Mouse (Mus musculus) embryonic facial prominence, embryonic 11.5 days (tissue): ENCODE measurements around the gene Eif6. TPM values are rescaled to one million over a fixed set of nuclear protein-coding genes. Genes with fewer than 3 reads are reported as not detected.

Source experiments
- ATAC-seq: fragments of 200-750 bp; cut with Nextera tagmentation; replicated peaks from 2 replicates; pipeline ENCODE4 v1.8.0; 2017; ENCODE audit warnings: low read depth; ENCODE audit not compliant: insufficient number of reproducible peaks, low FRiP score, low TSS enrichment
- DNase-seq: peaks from one replicate; pipeline ENCODE4 v3.0.0-alpha.2; 2015; ENCODE audit warnings: low spot score
- H3K27ac ChIP-seq: fragments of 300-500 bp; sonication (generic); replicated peaks from 2 replicates; pipeline ENCODE4 v1.5.1; 2014; ENCODE audit warnings: mild to moderate bottlenecking, low read depth, low read length, control low read depth
- H3K27me3 ChIP-seq: fragments of 300-500 bp; sonication (generic); 2 replicates; pipeline ENCODE4 v1.6.1; 2014; ENCODE audit warnings: mild to moderate bottlenecking, low read length, moderate library complexity, mixed read lengths; ENCODE audit not compliant: control insufficient read depth, insufficient read depth
- H3K36me3 ChIP-seq: fragments of 300-500 bp; sonication (generic); replicated peaks from 2 replicates; pipeline ENCODE4 v1.6.1; 2014; ENCODE audit warnings: low read depth, mild to moderate bottlenecking, low read length, moderate library complexity, mixed read lengths; ENCODE audit not compliant: control insufficient read depth, insufficient read depth
- H3K4me1 ChIP-seq: fragments of 300-500 bp; sonication (generic); 2 replicates; pipeline ENCODE4 v1.6.1; 2014; ENCODE audit warnings: low read length, mixed read lengths; ENCODE audit not compliant: control insufficient read depth, insufficient read depth
- H3K4me2 ChIP-seq: fragments of 300-500 bp; sonication (generic); 2 replicates; pipeline ENCODE4 v1.6.1; 2014; ENCODE audit warnings: low read depth, mild to moderate bottlenecking, control low read depth, low read length, moderate library complexity
- H3K4me3 ChIP-seq: fragments of 300-500 bp; sonication (generic); 2 replicates; pipeline ENCODE4 v1.5.1; 2014; ENCODE audit warnings: low read depth, low read length, control low read depth
- H3K9ac ChIP-seq: fragments of 300-500 bp; sonication (generic); replicated peaks from 2 replicates; pipeline ENCODE4 v1.6.1; 2014; ENCODE audit warnings: mild to moderate bottlenecking, control low read depth, low read length
- H3K9me3 ChIP-seq: fragments of 300-500 bp; sonication (generic); replicated peaks from 2 replicates; pipeline ENCODE4 v1.6.1; 2016; ENCODE audit warnings: mild to moderate bottlenecking, low read length, inconsistent platforms, mixed read lengths; ENCODE audit not compliant: control insufficient read depth
- WGBS: fragments of 180-500 bp; shearing (Covaris S2); extraction: QIAGEN DNeasy Blood & Tissue Kit; methylation state at CpG from one replicate; pipeline ENCODE4 v1.1.7; 2014; 5-methylcytosine and 5-hydroxymethylcytosine counted together
- polyA plus RNA-seq: library from polyadenylated mRNA; unstranded; fragments of >200 nt; fragmentation: Nextera tagmentation; extraction: Ambion mirVana; gene quantifications from 2 replicates; pipeline ENCODE4 v1.2.1, GENCODE M21; 2014

The Eif6 gene
- polyA plus RNA-seq, 1 experiment from 2014 or later: 198 TPM

- WGBS: 63% methylated on average over 7 of the region's 7 CpGs
- DNase-seq: no peak
- no peak overlapping the region for H3K4me3 ChIP-seq
- H3K36me3 ChIP-seq: no peaks in the 10 kb centered on the region
- peaks cover 13% of the 10 kb centered on the region for H3K27me3 ChIP-seq
- no peak overlapping the region for H3K9ac ChIP-seq
- no peak for ATAC-seq
- no peak overlapping the region for H3K27ac ChIP-seq
- no peaks in the 10 kb centered on the region for H3K9me3 ChIP-seq
- H3K4me2 ChIP-seq: no peak overlapping the region
- H3K4me1 ChIP-seq: no peaks in the 10 kb centered on the region
Measured at GRCm38 (mm10) chr2:155779066-155779465, 47.7 kb downstream of the Eif6 start.

DNA sequence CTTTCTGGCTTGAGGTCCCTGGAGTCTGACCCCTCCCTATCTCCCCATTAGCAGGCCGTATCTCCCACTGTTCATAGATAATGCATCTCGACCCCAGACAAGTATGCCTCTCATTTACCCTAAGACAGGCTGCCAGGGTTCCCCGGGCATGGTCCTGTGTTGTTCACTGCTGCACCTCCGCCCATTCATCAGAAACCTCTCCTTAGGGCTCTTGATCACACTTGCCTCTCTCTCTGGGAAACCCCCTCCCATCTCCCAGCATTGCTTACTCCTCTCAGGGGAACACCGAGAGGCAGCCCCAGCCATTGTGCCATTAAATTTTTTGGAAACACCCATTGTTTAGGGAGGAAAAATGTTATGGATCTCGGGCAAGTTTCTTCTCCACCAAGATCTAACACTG, 48.7 kb downstream of the Eif6 start:
- Histone ChIP-seq H3K9ac (no peak overlapping the region), H3K27ac (no peak overlapping the region), H3K27me3 (peaks cover 18% of the 10 kb centered on the region), H3K4me2 (no peak overlapping the region), H3K9me3 (no peaks in the 10 kb centered on the region), H3K4me1 (no peaks in the 10 kb centered on the region), H3K4me3 (no peak overlapping the region), H3K36me3 (no peaks in the 10 kb centered on the region)
- ATAC-seq: no peak
- 72% methylated on average over 6 of the region's 6 CpGs for WGBS
- no peak for DNase-seq

GRCm38 (mm10) chr2:155777688-155777985, 49.1 kb downstream of the Eif6 start:
- DNase-seq: no peak
- H3K9ac ChIP-seq: no peak overlapping the region
- no peaks in the 10 kb centered on the region for H3K4me1 ChIP-seq
- H3K36me3 ChIP-seq: no peaks in the 10 kb centered on the region
- no peaks in the 10 kb centered on the region for H3K9me3 ChIP-seq
- WGBS: 78% methylated on average over 4 of the region's 4 CpGs
- H3K27ac ChIP-seq: no peak overlapping the region
- no peak overlapping the region for H3K4me2 ChIP-seq
- H3K27me3 ChIP-seq: peaks cover 18% of the 10 kb centered on the region
- no peak overlapping the region for H3K4me3 ChIP-seq
- no peak for ATAC-seq

DNA sequence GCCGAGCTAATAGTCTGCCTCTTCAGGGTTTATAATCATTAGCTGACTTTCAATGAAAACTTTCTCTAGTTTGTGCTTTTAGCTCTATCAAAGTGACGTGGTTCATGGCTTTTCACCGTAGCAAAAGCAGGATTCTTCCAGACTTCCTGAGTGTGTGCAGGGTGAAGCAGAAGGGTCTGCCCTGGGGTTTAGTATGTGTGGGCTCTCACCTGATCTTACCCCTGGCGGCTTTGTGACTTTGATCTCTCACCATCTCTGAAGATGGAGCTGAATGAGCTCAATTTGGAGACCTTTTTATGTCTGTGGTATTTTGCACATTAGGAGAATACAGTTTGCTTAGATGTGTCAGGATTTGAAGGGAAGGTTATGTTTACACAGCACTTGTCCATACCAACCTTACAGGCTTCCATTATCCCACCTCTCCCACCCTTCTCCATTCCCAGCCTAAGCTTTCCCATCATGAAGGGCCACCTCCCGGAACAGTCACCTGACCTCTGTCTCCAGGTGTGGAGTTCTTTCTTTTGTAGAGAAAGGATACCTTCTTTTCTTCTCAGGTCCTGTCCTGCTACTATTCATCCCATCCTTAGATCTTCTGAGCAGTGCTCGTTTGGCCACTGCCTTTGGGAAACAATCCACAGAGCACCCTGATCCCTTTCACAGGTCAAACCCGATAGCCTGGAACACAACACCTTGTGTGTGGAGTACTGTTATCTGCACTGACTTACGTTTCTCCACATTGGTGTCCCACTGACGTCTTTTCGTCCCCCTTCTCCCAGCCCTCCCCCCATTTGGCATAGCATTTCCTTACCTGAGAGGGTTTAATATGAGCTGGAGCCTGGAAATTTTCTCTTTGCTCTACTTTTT, 49.7 kb downstream of the Eif6 start:
- Histone ChIP-seq H3K4me3 (no peak overlapping the region), H3K4me1 (no peaks in the 10 kb centered on the region), H3K4me2 (no peak overlapping the region), H3K9me3 (no peaks in the 10 kb centered on the region), H3K27ac (no peak overlapping the region), H3K36me3 (no peaks in the 10 kb centered on the region), H3K9ac (no peak overlapping the region), H3K27me3 (peaks cover 18% of the 10 kb centered on the region)
- 67% methylated on average over 10 of the region's 10 CpGs for WGBS
- no peak for ATAC-seq
- DNase-seq: no peak

DNA sequence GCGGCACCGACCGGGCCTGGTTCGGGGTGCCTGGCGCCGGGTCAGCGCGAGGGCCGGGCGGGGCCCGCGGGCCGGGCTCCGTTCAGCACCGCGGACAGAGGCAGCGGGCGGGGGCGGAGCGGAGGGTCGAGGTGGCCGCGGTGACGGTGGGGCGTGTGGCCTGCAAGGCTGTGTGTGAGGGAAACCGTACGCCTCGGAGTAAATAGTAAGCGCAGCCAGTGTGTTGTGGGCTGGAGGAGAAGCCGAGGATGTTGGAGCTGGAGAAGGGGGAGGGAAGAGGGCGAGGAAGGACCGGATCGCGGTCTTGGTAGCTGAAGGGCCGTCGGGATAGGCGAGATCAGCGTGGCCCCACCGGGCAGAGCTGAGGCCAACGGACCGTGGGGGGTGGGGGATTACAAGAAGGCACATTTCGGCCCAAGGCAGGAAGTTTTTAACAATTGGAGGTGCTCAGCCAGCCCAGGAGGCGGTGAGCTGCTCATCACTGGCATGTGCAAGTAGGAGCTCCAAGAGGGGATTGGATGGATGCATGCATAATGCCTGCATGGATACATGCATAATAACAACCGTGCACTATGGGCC, 51.0 kb downstream of the Eif6 start:
- peak overlapping the region; percentile 40 for H3K4me3 ChIP-seq
- no peaks in the 10 kb centered on the region for H3K4me1 ChIP-seq
- no peaks in the 10 kb centered on the region for H3K9me3 ChIP-seq
- DNase-seq (peak; percentile 77), ATAC-seq (peak; percentile 76; the same call in 1 of the 2 replicates)
- H3K27me3 ChIP-seq: peaks cover 18% of the 10 kb centered on the region
- no peaks in the 10 kb centered on the region for H3K36me3 ChIP-seq
- WGBS: under 1% methylated on average over 31 of the region's 44 CpGs
- H3K4me2 ChIP-seq: peak overlapping the region; percentile 87
- H3K27ac ChIP-seq: no peak overlapping the region
- peak overlapping the region; percentile 7; the same call in 1 of the 2 replicates for H3K9ac ChIP-seq

DNA sequence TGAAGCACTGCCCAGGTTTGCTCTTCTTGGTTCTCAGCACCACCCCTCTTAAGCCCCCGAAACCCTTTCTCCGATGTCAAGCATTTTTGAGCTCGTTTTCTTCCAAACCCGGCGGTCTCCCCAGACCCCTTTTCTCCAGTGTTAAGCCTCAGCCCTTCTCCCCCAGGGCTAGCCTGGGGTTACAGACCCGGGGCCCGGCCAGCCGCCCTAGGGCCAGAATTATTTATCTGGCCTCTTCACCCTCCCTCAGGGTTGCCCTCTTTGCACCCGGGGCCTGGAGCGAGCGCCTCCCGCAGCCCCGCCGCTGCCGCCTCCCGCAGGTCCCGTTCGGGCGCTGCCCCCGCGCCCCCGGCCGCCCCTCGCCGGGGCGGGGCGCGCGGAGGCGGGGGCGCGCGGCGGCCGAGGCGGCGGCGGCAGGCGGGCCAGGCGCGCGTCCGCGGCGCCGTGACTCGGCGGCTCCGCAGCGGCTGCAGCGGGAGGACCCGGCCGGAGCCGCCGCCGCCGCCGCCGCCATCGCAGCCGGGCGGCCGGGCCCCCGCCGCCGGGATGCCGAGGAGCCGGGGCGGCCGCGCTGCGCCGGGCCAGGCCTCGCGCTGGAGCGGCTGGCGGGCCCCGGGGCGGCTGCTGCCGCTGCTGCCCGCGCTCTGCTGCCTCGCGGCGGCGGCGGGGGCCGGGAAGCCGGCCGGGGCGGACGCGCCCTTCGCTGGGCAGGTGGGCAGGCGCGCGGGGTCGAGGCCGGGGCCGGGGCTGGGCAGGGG, 51.6 kb downstream of the Eif6 start, which contains the start of gene Mmp24:
Gene Mmp24, plus strand, starts transcription at position 416 of the 758 bp plus-strand sequence.
- Histone ChIP-seq H3K36me3 (no peaks in the 10 kb centered on the region), H3K27me3 (peaks cover 18% of the 10 kb centered on the region), H3K27ac (no peak within 1 kb of the TSS), H3K4me3 (peak within 1 kb of the TSS; percentile 40), H3K9me3 (no peaks in the 10 kb centered on the region), H3K4me2 (peak within 1 kb of the TSS; percentile 87), H3K9ac (peak within 1 kb of the TSS; percentile 7; the same call in 1 of the 2 replicates), H3K4me1 (no peaks in the 10 kb centered on the region)
- ATAC-seq (no peak), DNase-seq (no peak)
- 2% methylated on average over 44 of the region's 100 CpGs for WGBS

- Histone ChIP-seq H3K9me3 (no peaks in the 10 kb centered on the region), H3K4me1 (no peaks in the 10 kb centered on the region), H3K27ac (no peak overlapping the region), H3K4me3 (no peak overlapping the region), H3K36me3 (no peaks in the 10 kb centered on the region), H3K27me3 (peaks cover 18% of the 10 kb centered on the region), H3K9ac (no peak overlapping the region), H3K4me2 (no peak overlapping the region)
- WGBS: 64% methylated on average over 11 of the region's 11 CpGs
- ATAC-seq (no peak), DNase-seq (no peak)
Measured at GRCm38 (mm10) chr2:155774261-155774926, 52.3 kb downstream of the Eif6 start.
